Mouse (Mus musculus) Muller cell, postnatal 12 days (primary cell): ENCODE data around the gene 4930539E08Rik.

ENCODE experiments used
- DNase-seq: peaks from one replicate; pipeline ENCODE4 v3.0.0-alpha.2; 2015; ENCODE audit errors: inconsistent ontology term

4930539E08Rik gene

GRCm38 (mm10) chr17:28915060-28915628 is at the start of gene 4930539E08Rik:
Gene 4930539E08Rik, minus strand, starts transcription at chr17:28915324.
- no peak for DNase-seq

- DNase-seq, result no peak
Measured at GRCm38 (mm10) chr17:28961596-28961995, 46.5 kb upstream of the 4930539E08Rik start.

GRCm38 (mm10) chr17:28960597-28960996 is 45.5 kb upstream of the 4930539E08Rik start:
- DNase-seq, result no peak

GRCm38 (mm10) chr17:28954416-28954815 is 39.3 kb upstream of the 4930539E08Rik start:
- no peak for DNase-seq

- DNase-seq, result peak; percentile 32
Measured at GRCm38 (mm10) chr17:28953251-28953650, 38.1 kb upstream of the 4930539E08Rik start.

- DNase-seq, result peak; percentile 98
Measured at GRCm38 (mm10) chr17:28951831-28952799, 37.0 kb upstream of the 4930539E08Rik start, which contains the start of gene Kctd20. Gene Kctd20, plus strand, starts transcription at chr17:28951950.

- DNase-seq, result no peak
Measured at GRCm38 (mm10) chr17:28950751-28951150, 35.6 kb upstream of the 4930539E08Rik start.

GRCm38 (mm10) chr17:28948661-28949060 is 33.5 kb upstream of the 4930539E08Rik start:
- peak; percentile 12 for DNase-seq

- DNase-seq, result no peak
Measured at GRCm38 (mm10) chr17:28947011-28947939, 32.2 kb upstream of the 4930539E08Rik start.

- no peak for DNase-seq
Measured at GRCm38 (mm10) chr17:28944481-28944880, 29.4 kb upstream of the 4930539E08Rik start.

GRCm38 (mm10) chr17:28943740-28944139 is 28.6 kb upstream of the 4930539E08Rik start, which contains the start of gene Pxt1:
Gene Pxt1, minus strand, starts transcription at chr17:28943840.
- DNase-seq, result no peak

GRCm38 (mm10) chr17:28942101-28942500 is 27.0 kb upstream of the 4930539E08Rik start:
- no peak for DNase-seq

- peak; percentile 89 for DNase-seq
Measured at GRCm38 (mm10) chr17:28940776-28941555, 25.8 kb upstream of the 4930539E08Rik start.

- DNase-seq, result peak; percentile 17
Measured at GRCm38 (mm10) chr17:28936622-28937345, 21.7 kb upstream of the 4930539E08Rik start.

GRCm38 (mm10) chr17:28936133-28936532 is 21.0 kb upstream of the 4930539E08Rik start:
- no peak for DNase-seq

- no peak for DNase-seq
Measured at GRCm38 (mm10) chr17:28934120-28934916, 19.2 kb upstream of the 4930539E08Rik start.

GRCm38 (mm10) chr17:28932274-28932673 is 17.1 kb upstream of the 4930539E08Rik start:
- DNase-seq, result no peak

GRCm38 (mm10) chr17:28931436-28932211 is 16.5 kb upstream of the 4930539E08Rik start:
- no peak for DNase-seq
